Mouse (Mus musculus): ENCODE measurements around the gene Slc35a2.

DNA sequence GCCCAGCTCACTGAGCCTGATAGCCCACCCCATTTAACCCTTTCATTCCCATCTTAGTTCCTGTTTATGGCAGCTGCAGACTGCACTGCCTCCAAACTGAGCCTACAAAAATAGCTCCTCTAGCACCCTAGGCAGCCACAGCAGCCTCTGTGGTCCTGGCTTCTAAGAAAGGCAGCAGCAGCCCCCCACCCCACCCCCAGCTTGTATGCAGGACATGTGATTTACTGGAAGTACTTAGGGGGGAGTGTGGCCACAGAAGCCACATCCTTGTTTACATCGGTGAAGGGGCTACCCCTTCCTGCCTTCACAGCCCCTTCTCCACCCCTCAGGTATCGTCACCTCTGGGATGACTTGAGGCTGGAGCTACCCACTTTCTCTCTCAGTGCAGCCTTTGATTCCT, 18.5 kb upstream of the Slc35a2 start:
- TF ChIP-seq CTCF (IDR thresholded peaks at IDR 0.05; ENCODE audit: borderline replicate concordance, insufficient read depth, low read depth, low read length), result no peak
- TF ChIP-seq POLR2A (IDR thresholded peaks at IDR 0.05; ENCODE audit: borderline replicate concordance, insufficient read depth, low read length), result no peak

All from cerebellum, adult 2 months (tissue).